Mouse (Mus musculus): ENCODE measurements at regions not wholly inside any gene's neighbourhood (a gene's known extent, or its start where the extent isn't known, plus 50 kb on each side); places are given as distances from the start of the nearest gene placed in this dataset.

GRCm38 (mm10) chr4:33705722-33706121 is 218.7 kb upstream of the Cnr1 start:
- TF ChIP-seq CTCF (IDR thresholded peaks at IDR 0.05; ENCODE audit: low read depth, low read length) (no peak), POLR2A (IDR thresholded peaks at IDR 0.05; ENCODE audit: borderline replicate concordance, low read depth, low read length) (no peak)

Measured in bone marrow macrophage, adult 2 months (primary cell).